Mouse (Mus musculus) kidney, adult 11 months (tissue): ENCODE results near the gene Mmp19.
"Not testable (repeated sequence)": the region's sequence is repeated elsewhere in the genome, so short reads cannot be mapped to it uniquely, and the experiment has no call there.

Experiments used
- DNase-seq: peaks from one replicate; pipeline ENCODE4 v3.0.0; 2022

Gene Mmp19

DNA sequence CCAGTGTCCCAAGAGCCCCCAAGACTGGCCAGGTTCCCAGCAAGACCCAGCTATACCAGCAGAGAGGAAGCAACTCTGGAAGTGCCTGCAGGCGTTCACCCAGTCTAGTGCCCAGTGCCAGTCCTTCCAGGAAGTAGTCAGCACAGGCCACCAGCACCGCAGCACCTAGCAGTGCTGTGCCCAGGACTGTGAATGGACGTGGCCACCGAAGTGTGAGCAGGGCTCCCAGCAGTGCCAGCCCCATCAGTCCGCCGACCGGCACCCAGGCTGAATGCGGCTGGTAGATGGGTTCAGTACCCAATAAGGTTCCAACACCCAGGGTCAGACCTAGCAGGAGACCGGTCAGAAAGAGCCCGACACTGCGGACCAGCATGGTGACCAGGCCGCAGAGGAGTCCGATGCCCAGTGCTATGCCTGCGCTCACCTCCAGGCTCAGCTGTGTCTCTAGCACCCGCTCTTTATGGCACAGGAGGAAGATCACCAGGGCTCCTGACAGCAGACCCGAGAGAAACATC, 11.3 kb downstream of the Mmp19 start:
- no peak for DNase-seq

DNA sequence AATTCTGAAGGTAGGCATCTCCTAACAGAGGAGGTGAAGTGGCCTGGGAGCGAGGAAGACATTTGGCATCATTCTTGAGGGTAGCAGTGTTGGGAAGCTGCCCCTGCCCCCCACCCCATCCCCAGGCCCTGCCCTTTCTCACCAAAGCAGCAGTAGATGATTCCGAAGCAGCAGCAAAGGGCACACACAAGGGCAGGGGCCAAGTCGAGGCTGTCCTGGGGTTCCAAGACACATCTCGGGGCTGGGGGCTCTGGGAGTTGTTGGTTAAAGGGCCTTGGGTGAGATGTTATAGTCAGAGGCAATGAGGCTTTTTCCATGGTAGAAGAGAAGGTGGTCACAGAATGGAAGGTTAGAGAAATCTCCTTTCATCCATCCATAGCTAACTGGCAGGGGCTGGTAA, 12.2 kb downstream of the Mmp19 start:
- DNase-seq: no peak

DNA sequence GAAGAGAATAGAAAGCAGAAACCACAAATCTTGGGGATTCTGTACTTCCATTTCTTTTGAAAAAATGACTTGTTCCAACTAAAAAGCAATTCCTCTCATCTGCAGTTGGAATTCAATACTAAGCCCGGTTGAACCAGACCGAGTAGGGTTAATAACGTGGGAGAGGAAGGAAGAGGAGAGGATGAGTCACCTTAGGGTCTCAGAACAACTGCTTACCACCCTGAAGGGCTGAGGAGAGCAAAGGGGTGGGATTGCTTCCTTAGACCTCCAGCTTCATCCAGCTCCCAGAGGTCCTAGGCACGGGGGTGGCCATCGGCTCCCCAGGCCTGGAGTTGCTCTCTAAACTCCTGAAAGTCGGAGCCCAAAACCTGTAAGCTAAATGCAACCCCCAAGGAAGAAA, 12.7 kb downstream of the Mmp19 start:
- DNase-seq: no peak

DNA sequence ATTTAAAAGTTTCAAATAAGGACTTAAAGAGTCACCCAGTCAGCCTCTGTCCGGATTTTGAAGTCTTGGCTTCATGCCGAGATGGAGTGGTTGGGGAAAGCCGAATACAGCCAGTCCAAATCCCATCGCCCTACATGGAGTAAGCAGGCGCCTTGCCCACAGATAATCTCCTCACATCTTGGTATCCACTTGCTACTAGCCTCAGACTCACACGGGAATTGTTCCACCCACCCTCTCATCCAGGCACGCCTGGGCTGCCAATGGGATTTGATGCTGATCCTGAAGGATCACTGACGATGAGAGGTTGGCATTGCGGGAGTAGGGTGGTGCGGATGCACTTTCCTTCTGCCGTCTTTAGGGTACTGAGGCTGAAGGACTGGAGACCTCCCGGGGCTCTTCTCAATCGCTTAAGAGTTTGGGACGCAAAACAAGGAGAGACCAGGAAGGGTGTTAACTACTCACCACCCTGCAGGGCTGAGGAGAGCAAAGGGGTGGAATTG, 13.1 kb downstream of the Mmp19 start, which contains the start of gene Dnajc14:
Gene Dnajc14 (plus strand): TSS at position 292 of the 500 bp plus-strand sequence.
- DNase-seq: peak; percentile 45

DNA sequence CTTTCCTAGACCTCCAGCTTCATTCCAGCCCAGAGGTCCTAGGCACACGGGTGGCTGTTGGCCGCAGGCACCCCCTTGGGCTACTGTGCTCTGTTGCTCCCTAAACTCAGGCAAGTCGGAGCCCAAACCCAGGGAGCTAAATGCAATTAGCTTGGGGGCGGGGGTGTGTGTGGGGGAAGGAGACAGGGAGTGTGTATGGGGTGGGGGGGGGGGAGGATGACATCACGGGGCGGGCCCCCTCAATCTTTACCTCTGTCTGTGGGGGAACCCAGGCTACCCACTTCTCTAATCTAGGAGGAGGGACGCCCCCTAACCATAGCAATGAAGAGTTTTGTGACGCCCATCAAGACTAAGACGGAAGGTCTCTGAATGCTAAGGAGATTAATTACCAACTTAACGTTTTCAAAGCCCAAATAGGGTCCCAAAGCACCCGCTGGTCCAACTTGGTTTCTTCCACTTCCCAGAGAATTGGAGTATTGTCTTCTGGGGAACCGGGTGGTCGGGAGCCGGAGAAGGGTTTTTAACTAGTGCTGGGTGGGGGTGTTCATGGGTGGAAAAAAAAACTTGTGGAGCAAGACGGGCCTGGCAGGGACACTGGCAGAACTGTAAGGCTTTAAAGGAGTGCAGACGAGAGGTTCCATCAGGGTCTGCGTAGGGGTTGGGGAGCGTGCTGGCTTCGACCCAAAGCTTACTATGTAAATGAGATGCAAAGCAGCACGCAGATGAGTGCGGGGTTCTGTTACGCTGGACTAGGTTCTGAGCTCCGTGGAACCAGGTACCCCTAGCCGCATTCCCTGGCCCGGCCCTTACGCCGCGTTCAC, 13.8 kb downstream of the Mmp19 start, which contains the start of gene Tmem198b:
Gene Tmem198b (minus strand): TSS at position 100 of the 821 bp plus-strand sequence.
- DNase-seq: peak; percentile 63

DNA sequence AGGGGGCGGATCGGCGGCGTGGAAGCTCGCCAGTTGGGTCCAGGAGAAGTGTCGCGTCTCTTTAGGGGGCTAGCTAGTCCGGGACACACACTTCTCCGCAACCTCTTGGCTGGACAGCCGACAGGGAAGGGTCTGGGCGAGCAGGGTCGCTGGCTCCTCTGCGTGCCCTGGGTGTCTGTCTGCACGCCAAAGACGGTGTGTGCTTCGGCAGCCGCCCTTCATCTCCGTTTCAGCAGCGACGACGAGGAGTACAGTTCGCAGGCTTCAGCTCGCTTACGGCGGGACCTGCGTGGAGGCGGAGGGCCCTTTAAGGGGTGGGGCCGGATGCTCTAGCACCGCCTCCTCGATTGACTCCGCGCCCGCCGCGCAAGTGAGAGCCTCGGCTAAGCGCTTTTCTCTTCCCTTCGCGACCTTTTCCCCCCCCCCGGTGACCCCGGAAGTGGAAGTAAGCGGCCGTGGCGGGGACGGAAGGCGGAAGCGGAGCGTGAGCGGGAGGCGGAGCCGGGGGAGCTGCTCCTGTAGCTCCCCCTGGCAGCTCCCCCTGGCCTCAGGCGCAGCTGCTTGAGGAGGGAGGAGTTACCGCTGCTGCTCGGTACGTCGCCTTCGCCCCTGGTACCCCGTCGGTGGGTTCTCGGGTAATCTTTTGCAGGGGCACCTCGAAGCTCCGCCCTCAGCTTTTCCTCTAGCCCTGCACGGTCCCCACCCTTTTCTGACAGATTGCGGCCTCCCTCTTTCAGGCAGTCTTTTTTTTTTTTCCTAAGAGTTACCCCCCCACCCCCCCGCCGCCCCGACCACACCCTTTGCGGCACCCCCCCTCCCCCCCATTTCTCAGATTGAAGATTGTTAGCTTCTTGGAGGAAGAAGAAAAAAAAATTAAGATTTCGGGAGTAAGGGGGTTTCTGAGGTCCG, 14.6 kb downstream of the Mmp19 start:
- peak; percentile 95 for DNase-seq

DNA sequence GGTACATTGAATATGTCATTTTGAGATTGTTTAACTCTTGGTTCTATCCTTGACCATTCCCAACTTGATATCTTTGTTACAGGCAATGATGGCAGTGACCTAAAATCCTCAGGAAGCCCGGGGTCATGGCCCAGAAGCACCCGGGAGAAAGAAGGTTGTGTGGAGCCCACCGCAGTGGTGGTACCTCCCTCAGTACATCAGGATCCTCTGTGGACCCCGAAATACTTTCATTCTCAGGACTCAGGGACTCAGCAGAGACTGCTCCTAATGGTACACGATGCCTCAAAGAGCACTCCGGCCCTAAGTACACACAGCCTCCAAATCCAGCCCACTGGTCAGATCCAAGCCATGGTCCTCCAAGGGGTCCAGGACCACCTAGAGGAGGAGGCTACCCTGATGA, 15.4 kb downstream of the Mmp19 start:
- peak; percentile 14 for DNase-seq

DNA sequence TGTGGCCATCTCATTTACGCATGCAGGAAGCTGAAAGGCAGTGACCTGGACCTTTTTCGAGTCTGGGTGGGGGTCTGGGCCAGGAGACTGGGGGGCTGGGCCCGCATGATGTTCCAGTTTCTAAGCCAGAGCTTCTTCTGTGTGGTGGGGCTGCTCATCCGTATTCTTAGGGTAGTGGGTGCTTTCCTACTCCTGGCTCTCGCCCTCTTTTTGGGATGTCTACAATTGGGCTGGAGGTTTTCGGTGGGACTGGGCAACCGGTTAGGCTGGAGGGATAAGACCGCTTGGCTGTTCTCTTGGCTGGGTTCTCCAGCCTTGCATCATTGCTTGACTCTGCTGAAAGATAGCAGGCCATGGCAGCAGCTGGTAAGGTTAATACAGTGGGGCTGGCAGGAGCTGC, 16.3 kb downstream of the Mmp19 start:
- DNase-seq: no peak

DNA sequence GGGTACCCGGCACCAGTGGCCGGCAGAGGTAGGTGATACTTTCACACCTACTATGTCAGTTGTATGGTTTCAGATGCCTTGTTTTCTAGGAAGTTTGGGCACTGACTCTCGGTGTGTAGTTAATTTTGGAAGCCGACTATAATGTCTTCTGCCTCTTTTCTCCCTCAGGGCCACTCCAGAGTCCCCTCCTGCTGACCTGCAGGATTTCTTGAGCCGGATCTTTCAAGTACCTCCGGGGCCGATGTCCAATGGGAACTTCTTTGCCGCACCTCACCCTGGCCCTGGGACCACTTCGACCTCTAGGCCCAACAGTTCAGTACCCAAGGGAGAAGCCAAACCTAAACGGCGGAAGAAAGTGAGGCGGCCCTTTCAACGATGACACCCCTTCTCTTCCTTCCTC, 26.3 kb downstream of the Mmp19 start, which contains the start of gene Sarnp:
Gene Sarnp (plus strand): TSS at position 301 of the 400 bp plus-strand sequence.
- DNase-seq: no peak

DNA sequence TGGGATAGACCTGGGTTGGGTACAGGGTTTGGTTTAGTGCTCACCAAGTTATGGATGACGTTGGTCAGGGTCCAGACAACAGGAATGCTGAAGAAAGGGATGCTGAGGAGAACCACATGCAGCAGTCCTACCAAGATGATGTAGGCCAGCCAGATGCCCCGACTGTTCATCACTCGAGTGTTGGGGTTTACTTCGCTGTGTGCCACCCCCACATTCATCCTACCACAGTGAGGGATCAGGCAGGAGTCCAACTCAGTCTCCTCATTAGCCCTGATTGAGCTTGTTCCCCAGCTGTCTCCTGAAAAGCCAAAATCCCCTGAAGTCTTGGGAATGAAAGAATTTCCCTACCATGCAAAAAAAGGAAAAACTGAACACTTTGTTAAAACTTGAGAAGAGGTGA, 29.5 kb downstream of the Mmp19 start:
- no peak for DNase-seq

DNA sequence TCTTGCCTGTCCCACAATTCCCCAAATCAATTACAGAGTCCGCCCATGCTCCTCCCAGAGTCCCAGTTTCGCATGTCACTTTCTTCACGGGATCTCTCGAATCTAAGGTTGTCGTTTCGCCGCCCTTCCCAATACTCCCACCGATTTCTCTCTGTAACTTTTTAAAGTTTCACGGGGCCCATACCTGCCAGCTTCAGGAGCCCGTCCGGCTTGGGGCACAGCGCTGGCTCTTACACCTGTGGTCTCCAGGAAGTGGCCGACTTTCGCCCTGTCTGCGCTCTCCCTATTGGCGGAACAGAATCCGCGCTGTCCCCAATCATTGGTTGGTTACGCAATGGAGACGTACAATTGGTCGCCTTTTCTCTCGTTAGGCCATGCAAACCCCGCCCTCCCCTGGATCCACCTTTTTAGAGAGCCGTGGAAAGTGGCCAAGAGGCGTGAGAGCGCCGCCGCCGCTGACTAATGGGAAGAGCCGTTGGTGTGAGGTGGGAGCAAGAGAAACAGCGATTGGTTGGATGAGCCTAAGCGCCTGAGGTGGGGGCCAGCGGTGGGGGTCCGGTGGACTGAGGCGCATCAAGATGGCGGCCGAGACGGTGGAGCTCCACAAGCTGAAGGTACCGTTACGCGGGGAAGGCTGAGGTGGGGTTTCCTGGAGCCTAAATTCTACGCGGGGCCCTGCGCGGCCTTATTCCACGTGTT, 30.8 kb downstream of the Mmp19 start, which contains the start of gene Ormdl2:
Gene Ormdl2 (minus strand): TSS at position 288 of the 699 bp plus-strand sequence.
- DNase-seq: peak; percentile 99

DNA sequence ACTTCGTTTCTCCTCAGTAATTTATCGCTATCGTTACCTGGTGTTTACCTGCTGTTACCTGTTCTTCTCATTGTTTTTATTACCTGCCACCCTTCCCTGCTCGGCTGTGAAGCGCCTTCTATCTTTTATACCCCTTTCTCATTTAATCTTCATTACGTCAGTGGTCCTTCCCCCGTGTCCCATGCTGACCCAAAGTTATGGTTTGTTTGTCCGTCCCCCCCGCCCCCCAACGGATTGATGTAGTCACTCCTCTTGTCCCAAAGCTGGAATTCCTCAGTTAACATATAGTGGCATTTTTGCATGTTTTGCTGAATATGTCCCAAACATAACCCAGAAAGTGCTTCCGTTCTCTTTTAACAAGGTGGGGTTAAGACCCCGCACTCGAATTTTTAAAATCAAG, 31.4 kb downstream of the Mmp19 start:
- no peak for DNase-seq

DNA sequence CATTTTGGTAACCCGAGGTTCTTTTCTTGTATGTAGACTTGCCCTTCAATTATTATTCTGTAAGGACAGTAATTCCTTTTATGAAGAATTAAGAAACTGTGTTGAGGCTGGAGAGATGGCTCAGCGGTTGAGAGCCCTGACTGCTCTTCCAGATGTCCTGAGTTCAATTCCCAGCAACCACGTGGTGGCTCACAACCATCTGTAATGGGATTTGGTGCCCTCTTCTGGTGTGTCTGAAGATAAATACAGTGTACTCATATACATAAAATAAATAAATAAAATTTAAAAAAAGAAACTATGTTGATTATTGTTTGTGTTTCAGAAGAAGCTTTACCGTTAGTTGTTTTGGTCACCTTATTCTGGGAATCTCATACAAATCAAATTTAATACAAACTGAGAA, 32.4 kb downstream of the Mmp19 start:
- DNase-seq: not testable (repeated sequence)

DNA sequence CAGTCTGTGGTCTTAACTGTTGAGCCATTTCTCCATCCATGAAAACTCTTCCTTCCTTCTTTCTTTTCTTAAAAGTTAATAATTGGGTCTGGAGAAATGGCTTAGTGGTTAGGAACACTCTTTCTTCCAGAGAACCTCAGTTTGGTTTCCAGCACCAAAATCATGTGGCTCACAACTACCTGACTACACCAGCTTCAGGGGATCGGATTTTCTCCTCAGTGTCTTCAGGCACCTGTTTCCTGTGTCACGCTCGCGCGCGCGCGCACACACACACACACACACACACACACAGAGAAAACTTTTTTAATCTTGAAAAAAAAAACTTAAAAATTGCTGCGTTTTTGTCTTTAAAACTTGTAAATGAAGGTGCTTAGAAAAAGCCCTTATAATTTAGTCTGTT, 33.1 kb downstream of the Mmp19 start:
- no peak for DNase-seq

DNA sequence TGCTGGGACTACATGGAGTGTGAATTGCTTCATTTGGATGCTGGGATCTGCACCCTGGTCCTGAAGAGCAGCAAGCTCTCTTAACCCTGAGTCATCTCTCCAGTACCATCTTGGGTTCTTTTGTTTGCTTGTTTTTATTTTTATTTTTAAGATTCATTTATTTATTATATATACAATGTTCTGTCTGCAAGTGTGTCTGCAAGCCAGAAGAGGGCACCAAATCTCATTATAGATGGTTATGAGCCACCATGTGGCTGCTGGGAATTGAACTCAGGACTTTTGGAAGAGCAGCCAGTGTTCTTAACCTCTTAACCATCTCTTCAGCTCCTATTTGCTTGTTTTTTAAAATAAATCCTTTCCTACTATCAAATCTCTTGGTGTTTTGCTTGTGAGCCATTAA, 46.7 kb downstream of the Mmp19 start:
- no peak for DNase-seq

DNA sequence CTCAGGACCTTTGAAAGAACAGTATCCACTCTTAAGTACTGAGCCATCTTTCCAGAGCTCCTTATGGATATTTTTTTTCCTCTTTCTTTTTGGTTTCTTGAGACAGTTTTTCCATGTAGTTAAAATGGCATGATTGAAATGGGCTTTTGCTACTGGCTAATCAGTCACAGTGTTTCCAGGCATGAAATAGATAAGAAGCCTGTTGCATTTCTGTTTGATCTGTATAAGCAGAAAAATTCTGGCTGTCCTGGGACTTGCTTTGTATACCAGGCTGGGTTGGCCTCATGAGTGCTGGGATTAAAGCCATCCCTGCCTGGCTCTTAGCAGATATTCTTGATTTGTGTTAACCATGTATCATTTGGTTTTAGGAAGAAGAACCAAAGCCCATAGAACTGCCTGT, 48.7 kb downstream of the Mmp19 start:
- DNase-seq: no peak

DNA sequence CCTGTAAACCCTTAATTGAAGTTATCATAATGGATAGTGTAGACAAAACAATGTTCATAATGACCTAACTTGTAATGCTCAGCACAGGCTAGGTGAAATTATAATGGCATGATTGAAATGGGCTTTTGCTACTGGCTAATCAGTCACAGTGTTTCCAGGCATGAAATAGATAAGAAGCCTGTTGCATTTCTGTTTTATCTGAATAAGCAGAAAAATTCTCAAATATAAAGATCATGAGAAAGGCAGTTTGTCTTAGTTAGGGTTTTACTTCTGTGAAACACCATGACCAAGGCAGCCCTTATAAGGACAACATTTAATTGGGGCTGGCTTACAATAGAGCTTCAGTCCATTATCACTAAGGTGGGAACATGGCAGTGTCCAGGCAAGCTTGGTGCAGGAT, 49.9 kb downstream of the Mmp19 start:
- DNase-seq: no peak

DNA sequence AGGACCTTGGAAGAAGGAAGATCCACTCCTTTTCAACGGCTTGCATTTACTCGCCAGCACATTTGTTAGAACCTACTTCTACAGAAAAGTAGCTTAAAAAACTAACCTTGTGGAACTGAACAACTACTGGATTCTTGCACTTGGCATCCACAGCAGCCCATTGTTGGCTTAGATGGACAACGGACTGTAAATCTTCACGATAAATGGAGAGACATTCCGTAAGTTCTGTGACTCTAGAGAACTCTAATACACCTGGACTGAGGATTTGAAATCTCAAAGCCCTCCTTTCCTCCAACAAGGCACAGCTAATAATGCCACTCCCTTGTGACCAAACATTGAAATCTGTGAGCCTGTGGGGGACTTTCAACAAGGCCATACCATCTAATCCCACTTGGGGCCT, 52.5 kb downstream of the Mmp19 start:
- DNase-seq: no peak

DNA sequence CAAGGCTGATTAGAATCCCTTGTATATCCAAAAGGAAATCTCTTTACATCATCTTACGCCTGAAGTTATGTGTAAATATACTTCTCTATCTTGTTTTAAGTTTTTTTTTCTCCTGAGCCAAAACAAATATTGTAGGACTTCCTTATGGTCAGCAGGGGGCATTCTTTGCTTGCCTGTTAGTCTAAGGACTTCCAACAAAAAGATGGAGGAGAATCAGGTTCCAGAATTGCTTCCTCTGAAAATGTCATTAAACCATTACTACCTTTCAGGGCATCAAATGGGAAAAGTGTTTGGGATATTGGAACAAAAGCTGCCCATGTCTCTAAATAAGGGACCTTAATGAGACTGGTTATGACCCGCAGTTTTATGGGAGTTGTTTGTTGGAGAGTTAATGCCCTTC, 54.8 kb downstream of the Mmp19 start:
- no peak for DNase-seq

DNA sequence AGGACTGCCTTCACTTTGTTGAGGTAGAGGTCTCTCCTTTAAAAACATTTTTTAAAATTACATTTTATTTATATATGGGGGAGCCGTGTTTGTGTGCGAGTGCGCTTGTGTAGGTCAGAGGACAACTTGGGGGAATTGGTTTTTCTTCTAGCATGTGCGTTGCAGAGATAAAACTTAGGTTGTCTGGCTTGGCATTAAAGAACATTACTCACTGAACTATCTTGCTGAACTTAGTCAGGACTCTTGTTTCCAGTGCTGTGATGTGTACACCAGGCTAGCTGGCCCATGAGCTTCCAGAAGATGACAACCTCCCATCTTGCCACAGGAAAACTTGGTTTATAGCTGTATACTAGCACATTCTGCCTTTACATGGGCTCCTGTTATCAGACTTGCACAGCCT, 56.0 kb downstream of the Mmp19 start:
- no peak for DNase-seq

DNA sequence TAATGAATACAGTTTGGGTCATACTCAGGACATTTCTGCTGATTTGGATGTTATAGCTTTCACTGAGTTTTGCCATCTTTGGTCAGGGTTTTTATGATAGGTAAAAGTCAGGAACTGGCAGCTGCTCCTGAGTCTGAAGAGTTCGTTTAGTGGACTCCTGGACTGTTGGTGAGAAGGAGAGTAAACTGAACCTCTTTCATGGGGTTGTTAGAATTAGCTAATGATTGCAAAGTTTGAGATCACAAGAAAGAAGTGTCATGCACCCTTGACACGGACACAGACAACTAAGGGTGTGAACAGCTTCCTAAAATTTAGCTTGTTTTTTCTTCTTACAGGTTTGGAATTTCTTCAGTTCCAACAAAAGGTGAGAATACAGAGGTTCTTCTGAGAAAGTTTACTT, 57.7 kb downstream of the Mmp19 start:
- peak; percentile 12 for DNase-seq

DNA sequence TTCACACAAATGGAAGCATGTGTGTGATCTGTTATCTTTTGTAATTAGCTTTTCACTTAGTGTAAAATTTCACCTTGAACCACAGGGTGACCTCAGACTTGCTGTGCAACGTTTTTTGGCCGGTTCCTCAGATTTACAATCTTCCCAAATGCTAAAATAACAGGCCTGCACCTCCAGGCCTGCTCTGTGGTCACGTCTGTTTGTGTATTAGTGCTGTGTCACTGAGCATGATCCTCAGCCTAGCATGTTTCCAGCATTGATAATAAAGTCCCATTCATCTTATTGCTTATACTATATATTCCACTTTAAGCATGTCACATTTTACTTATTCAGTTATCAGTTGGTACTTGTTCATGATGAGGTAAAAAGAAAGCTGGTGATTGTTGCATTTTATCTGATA, 59.6 kb downstream of the Mmp19 start:
- no peak for DNase-seq
